Mouse (Mus musculus): ENCODE measurements around the gene Heatr6.

Gene Heatr6

GRCm38 (mm10) chr11:83753581-83754181, at the start of gene Heatr6:
TSS of gene Heatr6 (plus strand) at chr11:83753696.
- peak; percentile 93 for DNase-seq

- peak; percentile 8 for DNase-seq
Observed at GRCm38 (mm10) chr11:83703705-83704104, 49.8 kb upstream of the Heatr6 start, which contains the start of gene Wfdc17. TSS of gene Wfdc17 (plus strand) at chr11:83703991.

GRCm38 (mm10) chr11:83708715-83709114, 44.8 kb upstream of the Heatr6 start, which contains the start of gene Wfdc18:
TSS of gene Wfdc18 (plus strand) at chr11:83709015.
- DNase-seq = no peak

GRCm38 (mm10) chr11:83709683-83710082, 43.8 kb upstream of the Heatr6 start:
- DNase-seq = no peak

- DNase-seq = no peak
Observed at GRCm38 (mm10) chr11:83712671-83713070, 40.8 kb upstream of the Heatr6 start.

- DNase-seq = peak; percentile 28
Observed at GRCm38 (mm10) chr11:83713925-83714324, 39.6 kb upstream of the Heatr6 start.

- DNase-seq = peak; percentile 70
Observed at GRCm38 (mm10) chr11:83717042-83717665, 36.3 kb upstream of the Heatr6 start.

GRCm38 (mm10) chr11:83720766-83721165, 32.7 kb upstream of the Heatr6 start:
- peak; percentile 49 for DNase-seq

GRCm38 (mm10) chr11:83728757-83729432, 24.6 kb upstream of the Heatr6 start:
- peak; percentile 23 for DNase-seq

- DNase-seq = no peak
Observed at GRCm38 (mm10) chr11:83731116-83731515, 22.4 kb upstream of the Heatr6 start.

- DNase-seq = no peak
Observed at GRCm38 (mm10) chr11:83733071-83733640, 20.3 kb upstream of the Heatr6 start.

GRCm38 (mm10) chr11:83734215-83734614, 19.3 kb upstream of the Heatr6 start:
- DNase-seq = peak; percentile 32

- no peak for DNase-seq
Observed at GRCm38 (mm10) chr11:83735881-83736280, 17.6 kb upstream of the Heatr6 start.

- DNase-seq = peak; percentile 38
Observed at GRCm38 (mm10) chr11:83737109-83737558, 16.4 kb upstream of the Heatr6 start.

- DNase-seq = peak; percentile 90
Observed at GRCm38 (mm10) chr11:83739241-83739640, 14.3 kb upstream of the Heatr6 start.

- DNase-seq = peak; percentile 39
Observed at GRCm38 (mm10) chr11:83740443-83740991, 13.0 kb upstream of the Heatr6 start.

GRCm38 (mm10) chr11:83741841-83742240, 11.7 kb upstream of the Heatr6 start:
- no peak for DNase-seq

GRCm38 (mm10) chr11:83742731-83743355, 10.7 kb upstream of the Heatr6 start:
- peak; percentile 49 for DNase-seq

- DNase-seq = peak; percentile 38
Observed at GRCm38 (mm10) chr11:83743525-83743924, 10.0 kb upstream of the Heatr6 start.

GRCm38 (mm10) chr11:83746152-83746551, 7.3 kb upstream of the Heatr6 start:
- DNase-seq = peak; percentile 24

- DNase-seq = peak; percentile 24
Observed at GRCm38 (mm10) chr11:83746681-83747080, 6.8 kb upstream of the Heatr6 start, which contains the start of gene Wfdc21. TSS of gene Wfdc21 (plus strand) at chr11:83746940.

Data from lung, postnatal 36 days (tissue).